Mouse (Mus musculus): ENCODE data around the gene Gbx2.

DNA sequence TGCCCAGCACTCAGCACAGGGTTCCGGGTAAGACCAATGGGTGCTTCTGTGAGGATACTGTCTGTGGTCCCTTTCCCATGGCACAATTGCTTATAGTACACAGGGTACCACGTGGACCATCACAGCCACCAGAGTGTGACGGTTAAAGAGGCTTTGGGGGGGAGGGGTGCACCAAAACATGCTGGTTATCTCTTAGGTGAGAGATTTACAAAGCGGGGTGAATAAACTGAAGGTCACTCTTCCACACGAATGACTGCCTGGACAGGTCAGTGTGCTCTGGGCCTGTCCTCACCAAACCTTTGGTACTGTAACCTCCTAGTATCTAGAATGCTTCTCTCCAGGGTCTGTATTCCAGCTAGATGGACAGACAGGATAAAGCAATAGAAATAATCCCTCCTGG, 35.2 kb downstream of the Gbx2 start:
- TF ChIP-seq CTCF (IDR thresholded peaks at IDR 0.05; ENCODE audit: borderline replicate concordance, insufficient read depth, low read depth, low read length): no peak
- no peak for TF ChIP-seq POLR2A (IDR thresholded peaks at IDR 0.05; ENCODE audit: borderline replicate concordance, insufficient read depth, low read length)
